Mouse (Mus musculus): ENCODE results near the gene Apof. TPM values are rescaled to one million over a fixed set of nuclear protein-coding genes. Genes with fewer than 3 reads are reported as not detected.
"Not testable (repeated sequence)": the region's sequence is repeated elsewhere in the genome, so short reads cannot be mapped to it uniquely, and the experiment has no call there.

The Apof gene
- polyA plus RNA-seq, 1 experiment from 2014 or later, result not detected

DNA sequence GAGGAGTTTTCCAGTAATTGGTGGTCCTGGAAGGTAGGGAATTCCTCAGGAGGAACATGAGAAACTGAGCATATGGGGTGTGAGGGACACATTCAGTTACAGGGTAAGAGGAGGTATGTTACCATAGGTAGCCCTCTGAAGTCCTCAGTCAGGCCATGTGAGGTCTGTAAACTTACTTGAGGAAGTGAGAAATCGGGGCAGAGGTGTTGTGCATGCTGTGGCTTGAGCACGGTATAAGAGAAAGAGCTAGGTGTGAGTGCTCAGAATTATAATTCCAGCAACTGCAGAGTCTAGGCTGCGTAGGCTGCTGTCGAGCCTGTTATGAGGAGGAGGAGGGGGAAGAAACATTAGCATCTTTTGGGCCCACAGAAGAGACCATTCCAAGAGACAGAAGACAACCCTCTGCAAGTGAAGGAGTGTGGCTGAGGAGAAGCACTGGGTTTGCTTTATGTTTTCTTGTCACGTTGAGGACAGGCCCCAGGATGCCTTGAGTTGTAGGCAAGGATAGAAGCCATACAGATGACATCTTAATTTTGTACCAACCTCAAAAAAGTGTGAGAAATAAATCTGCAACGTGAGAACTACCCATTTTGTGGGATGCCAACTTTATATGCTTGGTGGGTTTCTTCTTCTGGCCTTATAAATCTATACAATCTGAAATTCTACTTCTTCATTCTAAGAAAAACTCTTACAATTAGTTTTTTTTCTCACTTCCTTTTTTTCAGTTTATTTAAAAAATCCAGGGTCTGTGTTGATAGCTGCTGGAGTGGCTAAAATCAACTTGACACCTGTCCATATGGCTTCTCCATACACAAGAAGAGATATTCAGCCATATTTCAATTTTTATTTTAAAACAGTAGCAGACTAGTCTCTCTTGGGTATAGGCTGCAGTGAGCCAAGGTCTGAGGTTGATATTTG, 4.8 kb upstream of the Apof start:
- WGBS, result 85% methylated on average over 6 of the region's 6 CpGs

DNA sequence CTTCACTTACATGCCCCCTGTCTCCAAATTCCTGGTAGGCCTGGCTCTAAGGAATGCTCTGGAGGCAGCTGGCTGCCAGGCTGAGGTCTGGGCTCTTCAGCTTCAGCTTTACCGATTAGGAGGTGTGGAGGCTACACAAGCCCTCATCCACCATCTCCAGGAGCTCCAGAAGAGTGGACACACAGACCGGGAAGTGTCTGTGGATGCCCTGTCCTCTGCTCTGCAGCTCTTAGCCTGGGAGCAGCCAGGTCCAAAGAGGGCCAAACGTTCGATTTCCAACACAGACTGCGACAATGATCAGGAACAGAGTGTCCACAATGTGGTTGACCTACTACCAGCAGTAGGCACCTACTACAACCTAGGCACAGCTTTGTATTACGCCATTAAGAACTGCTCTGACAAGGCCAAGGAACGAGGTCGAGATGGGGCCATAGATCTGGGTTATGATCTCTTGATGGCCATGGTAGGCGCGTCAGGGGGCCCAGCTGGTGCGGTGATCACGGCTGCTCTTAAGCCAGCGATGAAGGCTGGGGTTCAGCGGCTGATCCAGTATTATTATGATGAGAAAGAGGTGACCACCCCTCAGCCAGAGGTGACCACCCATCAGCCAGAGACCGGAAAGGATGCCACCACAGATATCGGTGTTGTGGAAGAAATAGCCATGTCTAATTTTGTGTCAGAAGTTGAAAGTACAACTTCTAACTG, 887 bp downstream of the Apof start:
- 89% methylated on average over 16 of the region's 16 CpGs for WGBS
- H3K36me3 ChIP-seq, result peaks cover 4% of the 10 kb centered on the region; the same call in 1 of the 2 replicates
- 0 out of 2 replicates have a peak, but pooled peaks cover 14% of the 10 kb centered on the region for H3K4me1 ChIP-seq (replicated peaks)
- no peaks in the 10 kb centered on the region for H3K9me3 ChIP-seq
- DNase-seq (ENCODE audit: low spot score), result no peak
- peak overlapping the region; percentile 80; the same call in 1 of the 2 replicates for H3K4me3 ChIP-seq
- 0 out of 2 replicates have a peak overlapping the region, but pooled peaks have one; percentile 90 for H3K27ac ChIP-seq
- no peaks in the 10 kb centered on the region for H3K27me3 ChIP-seq (ENCODE audit: insufficient read depth, poor library complexity, severe bottlenecking)

More for the DNA sequence above, 4.8 kb upstream of the Apof start:
- Histone ChIP-seq H3K4me3 (no peak overlapping the region), H3K27ac (no peak overlapping the region), H3K27me3 (ENCODE audit: insufficient read depth, poor library complexity, severe bottlenecking) (no peaks in the 10 kb centered on the region), H3K36me3 (no peaks in the 10 kb centered on the region), H3K4me1 (replicated peaks) (no peaks in the 10 kb centered on the region), H3K9me3 (no peaks in the 10 kb centered on the region)
- no peak for DNase-seq (ENCODE audit: low spot score)

DNA sequence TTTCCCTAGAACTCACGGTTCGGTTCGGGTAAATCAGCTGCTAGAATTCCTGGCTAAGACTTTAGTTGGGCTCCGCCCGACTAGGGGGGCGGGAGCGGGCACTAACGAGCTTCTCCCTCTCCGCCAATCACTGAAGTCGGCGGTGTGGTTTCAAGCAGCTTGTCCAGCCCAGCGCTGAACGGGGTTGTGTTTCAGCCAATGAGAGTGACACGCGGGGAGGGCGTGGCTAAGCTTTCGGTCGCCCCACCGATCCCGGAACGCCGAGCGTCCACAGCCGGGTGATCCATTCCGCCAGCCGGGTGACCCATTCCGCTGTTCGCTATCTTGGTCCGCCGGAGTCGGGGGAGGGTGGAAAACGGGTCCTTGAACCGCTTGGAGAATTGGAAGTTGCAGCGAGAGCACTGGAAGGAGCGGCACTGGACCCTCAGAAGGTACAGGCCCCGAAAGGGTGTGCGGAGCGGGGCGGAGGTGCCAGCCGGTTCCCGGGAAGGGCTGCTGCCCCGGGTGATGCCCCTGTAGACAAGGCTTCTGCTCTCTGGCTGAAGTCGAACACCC, 1.9 kb downstream of the Apof start, which contains the start of gene Stat2:
Gene Stat2 (plus strand): TSS at position 273 of the 555 bp plus-strand sequence.
- Histone ChIP-seq H3K4me3 (peak within 1 kb of the TSS; percentile 80), H3K36me3 (peaks cover 4% of the 10 kb centered on the region; the same call in 1 of the 2 replicates), H3K27ac (peak within 1 kb of the TSS; percentile 90), H3K27me3 (ENCODE audit: insufficient read depth, poor library complexity, severe bottlenecking) (no peaks in the 10 kb centered on the region), H3K4me1 (replicated peaks) (0 out of 2 replicates have a peak, but pooled peaks cover 14% of the 10 kb centered on the region), H3K9me3 (no peaks in the 10 kb centered on the region)
- under 1% methylated on average over 43 of the region's 43 CpGs for WGBS
- peak; percentile 96 for DNase-seq (ENCODE audit: low spot score)

DNA sequence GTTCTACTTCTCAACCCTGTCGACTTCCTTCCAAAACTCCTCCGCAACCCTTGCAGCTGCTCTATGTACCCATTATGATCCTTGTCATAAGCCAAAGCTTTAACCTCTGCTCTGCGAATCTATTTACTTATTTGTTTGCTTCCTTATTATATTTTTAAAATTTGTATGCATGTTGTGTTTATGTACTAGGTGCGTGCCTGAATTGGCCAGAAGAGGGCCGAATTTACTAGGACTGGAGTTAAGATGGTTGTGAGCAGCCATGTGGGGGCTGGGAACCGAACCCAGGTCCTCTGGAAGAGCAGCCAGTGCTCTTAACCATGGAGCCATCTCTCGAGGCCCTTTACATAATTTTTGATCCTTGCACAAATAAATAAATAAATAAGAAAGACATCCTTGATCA, 2.4 kb downstream of the Apof start:
- Histone ChIP-seq H3K4me1 (replicated peaks) (0 out of 2 replicates have a peak, but pooled peaks cover 14% of the 10 kb centered on the region), H3K36me3 (peaks cover 4% of the 10 kb centered on the region; the same call in 1 of the 2 replicates)
- 44% methylated on average over 7 of the region's 7 CpGs for WGBS

DNA sequence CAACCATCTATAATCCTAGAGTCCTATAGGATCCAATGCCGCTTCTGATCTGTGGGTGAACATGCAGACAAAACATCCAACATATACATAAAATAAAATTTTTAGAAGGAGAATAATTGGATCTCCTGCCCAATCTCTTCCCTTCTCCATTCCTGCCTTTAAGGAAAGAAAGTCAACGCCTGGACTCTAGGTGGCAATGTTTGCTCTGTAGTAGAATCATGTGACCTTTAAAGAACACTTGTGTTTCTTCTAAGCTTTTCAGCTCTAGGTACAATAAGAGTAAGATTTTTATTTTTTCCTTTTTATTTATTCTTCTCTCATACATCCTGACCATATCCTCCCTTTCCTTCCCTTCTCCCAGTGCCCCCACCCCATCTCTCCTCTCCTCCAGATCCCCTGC, 3.4 kb downstream of the Apof start:
- 0 out of 2 replicates have a peak, but pooled peaks cover 14% of the 10 kb centered on the region for H3K4me1 ChIP-seq (replicated peaks)
- H3K27ac ChIP-seq, result no peak overlapping the region
- H3K9me3 ChIP-seq, result no peaks in the 10 kb centered on the region
- peaks cover 11% of the 10 kb centered on the region for H3K36me3 ChIP-seq
- DNase-seq (ENCODE audit: low spot score), result no peak
- 68% methylated on average over 2 of the region's 2 CpGs for WGBS
- H3K27me3 ChIP-seq (ENCODE audit: insufficient read depth, poor library complexity, severe bottlenecking), result no peaks in the 10 kb centered on the region
- H3K4me3 ChIP-seq, result no peak overlapping the region

More for the DNA sequence above, 2.4 kb downstream of the Apof start:
- Histone ChIP-seq H3K27ac (peak overlapping the region; percentile 90), H3K27me3 (ENCODE audit: insufficient read depth, poor library complexity, severe bottlenecking) (no peaks in the 10 kb centered on the region), H3K4me3 (peak overlapping the region; percentile 80), H3K9me3 (no peaks in the 10 kb centered on the region)
- no peak for DNase-seq (ENCODE audit: low spot score)

DNA sequence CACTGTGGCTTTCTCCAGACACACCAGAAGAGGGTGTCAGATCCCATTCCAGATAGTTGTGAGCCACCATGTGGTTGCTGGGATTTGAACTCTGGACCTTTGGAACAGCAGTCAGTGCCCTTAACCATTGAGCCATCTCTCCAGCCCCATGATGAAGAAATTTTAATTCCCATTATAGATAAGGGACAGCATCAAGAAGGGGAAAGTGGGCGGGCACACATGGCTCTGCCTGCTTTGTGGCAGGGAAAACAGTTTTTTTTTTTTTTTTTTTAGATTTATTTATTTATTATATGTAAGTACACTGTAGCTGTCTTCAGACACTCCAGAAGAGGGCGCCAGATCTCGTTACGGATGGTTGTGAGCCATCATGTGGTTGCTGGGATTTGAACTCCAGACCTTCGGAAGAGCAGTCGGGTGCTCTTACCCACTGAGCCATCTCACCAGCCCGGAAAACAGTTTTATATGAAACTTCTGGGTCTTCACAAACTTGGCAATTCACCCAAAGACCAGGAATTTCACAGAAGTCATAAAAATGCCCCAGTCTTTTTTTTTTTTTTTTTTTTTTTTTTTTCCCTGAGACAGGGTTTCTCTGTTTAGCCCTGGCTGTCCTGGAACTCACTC, 4.5 kb downstream of the Apof start:
- not testable (repeated sequence) for DNase-seq (ENCODE audit: low spot score); H3K27me3 ChIP-seq (ENCODE audit: insufficient read depth, poor library complexity, severe bottlenecking); H3K27ac ChIP-seq; H3K4me3 ChIP-seq; H3K9me3 ChIP-seq
- 72% methylated on average over 7 of the region's 7 CpGs for WGBS
- Histone ChIP-seq H3K36me3 (peaks cover 20% of the 10 kb centered on the region), H3K4me1 (replicated peaks) (0 out of 2 replicates have a peak, but pooled peaks cover 14% of the 10 kb centered on the region)

DNA sequence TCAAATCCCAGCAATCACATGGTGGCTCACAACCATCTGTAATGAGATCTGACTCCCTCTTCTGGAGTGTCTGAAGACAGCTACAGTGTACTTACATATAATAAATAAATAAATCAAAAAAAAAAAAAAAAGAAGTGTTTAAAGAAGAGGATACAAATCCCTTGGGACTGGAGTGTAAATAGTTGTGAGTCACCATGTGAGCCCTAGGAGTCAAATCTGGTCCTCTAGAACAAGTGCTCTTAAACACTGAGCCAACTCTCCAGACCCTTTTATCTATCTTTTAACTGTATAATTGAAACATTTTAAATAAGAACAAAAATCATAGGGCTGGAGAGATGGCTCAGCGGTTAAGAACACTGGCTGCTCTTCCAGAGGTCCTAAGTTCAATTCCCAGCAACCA, 6.9 kb downstream of the Apof start:
- H3K9me3 ChIP-seq; DNase-seq (ENCODE audit: low spot score); H3K27me3 ChIP-seq (ENCODE audit: insufficient read depth, poor library complexity, severe bottlenecking); H3K27ac ChIP-seq; H3K4me1 ChIP-seq (replicated peaks); H3K4me3 ChIP-seq: not testable (repeated sequence)
- 90% methylated on average over 1 of the region's 1 CpGs for whole genome bisulfite sequencing
- peaks cover 40% of the 10 kb centered on the region for H3K36me3 ChIP-seq

DNA sequence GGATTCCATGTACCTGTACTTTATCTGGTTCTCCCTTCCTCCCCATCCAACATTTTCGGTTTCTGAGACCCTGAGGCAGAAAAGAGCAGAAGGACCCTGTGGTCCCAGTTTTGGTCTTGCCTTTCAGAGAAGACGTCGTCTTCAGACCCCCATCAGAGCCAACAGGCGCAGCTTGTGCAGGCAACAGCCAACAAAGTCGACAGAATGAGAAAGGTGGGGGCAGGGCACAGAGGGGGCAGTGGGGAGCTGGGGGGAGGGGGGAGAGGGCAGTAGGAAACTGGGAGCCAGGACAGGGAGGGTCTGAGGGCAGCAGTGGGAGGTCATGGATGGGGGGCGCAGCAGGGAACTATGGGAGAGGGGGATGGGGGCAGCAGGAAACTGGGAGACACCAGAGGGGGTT, 9.7 kb downstream of the Apof start:
- H3K36me3 ChIP-seq, result peaks cover 63% of the 10 kb centered on the region
- WGBS, result 54% methylated on average over 6 of the region's 6 CpGs
- no peaks in the 10 kb centered on the region for H3K9me3 ChIP-seq
- no peak for DNase-seq (ENCODE audit: low spot score)
- H3K27ac ChIP-seq, result no peak overlapping the region
- 0 out of 2 replicates have a peak, but pooled peaks cover 5% of the 10 kb centered on the region for H3K4me1 ChIP-seq (replicated peaks)
- H3K4me3 ChIP-seq, result no peak overlapping the region
- H3K27me3 ChIP-seq (ENCODE audit: insufficient read depth, poor library complexity, severe bottlenecking), result no peaks in the 10 kb centered on the region

DNA sequence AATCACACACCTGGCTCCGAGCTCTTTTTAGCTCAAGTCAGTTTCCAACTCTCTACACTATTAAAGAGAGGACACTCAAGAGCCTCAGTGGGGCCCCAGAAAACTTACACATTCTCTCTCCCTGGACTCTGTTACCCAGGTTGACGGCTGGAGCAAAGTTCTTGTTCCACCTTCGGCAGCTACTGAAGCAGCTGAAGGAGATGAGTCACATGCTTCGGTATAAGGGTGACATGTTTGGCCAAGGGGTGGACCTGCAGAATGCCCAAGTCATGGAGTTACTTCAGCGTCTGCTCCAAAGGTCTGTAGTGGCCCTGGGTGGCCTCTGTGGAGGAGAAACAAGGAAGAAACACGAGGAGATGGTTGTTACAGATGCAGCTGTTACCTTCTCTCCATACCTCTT, 12.5 kb downstream of the Apof start:
- WGBS, result 90% methylated on average over 6 of the region's 6 CpGs
- Histone ChIP-seq H3K27me3 (ENCODE audit: insufficient read depth, poor library complexity, severe bottlenecking) (no peaks in the 10 kb centered on the region), H3K27ac (no peak overlapping the region), H3K36me3 (peaks cover 90% of the 10 kb centered on the region), H3K4me3 (no peak overlapping the region), H3K4me1 (replicated peaks) (peaks cover 5% of the 10 kb centered on the region; the same call in 1 of the 2 replicates), H3K9me3 (no peaks in the 10 kb centered on the region)
- no peak for DNase-seq (ENCODE audit: low spot score)

DNA sequence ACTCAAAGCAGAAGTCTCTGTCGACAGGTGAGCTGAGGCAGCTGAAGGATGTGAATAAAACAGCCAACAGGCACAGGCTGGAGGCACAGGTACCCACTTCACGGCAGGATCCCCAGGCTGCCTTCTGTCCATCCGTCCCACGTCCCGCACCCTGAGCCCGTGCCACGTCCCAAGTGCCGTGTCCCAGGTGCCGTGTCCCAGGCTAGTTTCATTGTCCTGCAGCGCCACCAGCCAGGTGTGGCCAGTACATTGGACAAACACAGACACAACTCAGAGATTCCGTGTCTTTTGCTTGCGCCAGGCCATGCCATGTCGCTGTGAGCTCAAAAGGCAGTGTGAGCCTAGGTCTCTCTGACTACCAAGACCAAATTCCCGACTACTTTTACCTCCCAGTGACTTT, 13.2 kb downstream of the Apof start:
- WGBS, result 93% methylated on average over 14 of the region's 14 CpGs
- Histone ChIP-seq H3K4me1 (replicated peaks) (peaks cover 5% of the 10 kb centered on the region; the same call in 1 of the 2 replicates), H3K27ac (no peak overlapping the region), H3K9me3 (no peaks in the 10 kb centered on the region), H3K27me3 (ENCODE audit: insufficient read depth, poor library complexity, severe bottlenecking) (no peaks in the 10 kb centered on the region), H3K4me3 (no peak overlapping the region), H3K36me3 (peaks cover 91% of the 10 kb centered on the region)
- DNase-seq (ENCODE audit: low spot score), result no peak

DNA sequence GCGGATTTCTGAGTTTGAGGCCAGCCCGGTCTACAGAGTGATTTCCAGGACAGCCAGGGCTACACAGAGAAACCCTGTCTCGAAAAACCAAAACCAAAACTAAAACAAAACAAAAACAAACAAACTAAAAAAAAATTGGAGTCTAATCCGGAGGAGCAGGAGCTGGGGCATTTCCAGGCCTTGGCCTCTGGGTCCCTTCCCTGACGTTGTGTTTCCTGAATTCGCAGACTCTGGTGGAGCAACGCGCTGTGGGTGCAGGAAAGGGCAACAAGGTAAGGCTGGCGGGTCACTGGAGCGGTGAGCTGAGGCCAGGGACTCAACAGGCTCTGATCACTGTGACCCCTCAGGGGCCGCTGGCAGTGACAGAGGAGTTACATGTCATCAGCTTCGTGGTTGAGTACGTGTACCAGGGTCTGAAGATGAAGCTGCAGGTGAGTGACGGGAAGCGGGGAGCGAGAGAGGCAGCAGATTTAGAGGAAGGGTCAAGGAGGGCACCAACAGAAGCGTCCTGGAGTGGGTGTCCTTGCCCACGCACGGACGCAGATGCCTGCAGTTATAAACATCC, 14.5 kb downstream of the Apof start:
- H3K27ac ChIP-seq, result no peak overlapping the region
- peaks cover 85% of the 10 kb centered on the region for H3K36me3 ChIP-seq
- H3K4me1 ChIP-seq (replicated peaks), result peaks cover 5% of the 10 kb centered on the region; the same call in 1 of the 2 replicates
- H3K27me3 ChIP-seq (ENCODE audit: insufficient read depth, poor library complexity, severe bottlenecking), result no peaks in the 10 kb centered on the region
- DNase-seq (ENCODE audit: low spot score), result no peak
- no peaks in the 10 kb centered on the region for H3K9me3 ChIP-seq
- H3K4me3 ChIP-seq, result no peak overlapping the region
- 85% methylated on average over 20 of the region's 20 CpGs for WGBS
